Mouse (Mus musculus): ENCODE data around the gene Sun5. TPM values are rescaled to one million over a fixed set of nuclear protein-coding genes. Genes with fewer than 3 reads are reported as not detected.
"Not testable (repeated sequence)": the region's sequence is repeated elsewhere in the genome, so short reads cannot be mapped to it uniquely, and the experiment has no call there.

Gene Sun5
- polyA plus RNA-seq, 1 experiment from 2014 or later: not detected

- Histone ChIP-seq H3K4me2 (ENCODE audit: low read length) (no peak overlapping the region), H3K4me1 (ENCODE audit: control insufficient read depth, insufficient read depth, low read length) (no peaks in the 10 kb centered on the region; the same call in 1 of the 2 replicates), H3K4me3 (ENCODE audit: low read depth, low read length) (no peak overlapping the region), H3K9me3 (replicated peaks; ENCODE audit: control insufficient read depth, low read length, poor library complexity, severe bottlenecking) (no peaks in the 10 kb centered on the region), H3K36me3 (ENCODE audit: control insufficient read depth, insufficient read depth, low read length) (no peaks in the 10 kb centered on the region), H3K27me3 (ENCODE audit: control insufficient read depth, insufficient read depth, low read depth, low read length) (no peaks in the 10 kb centered on the region), H3K9ac (ENCODE audit: low read depth, low read length) (no peak overlapping the region), H3K27ac (ENCODE audit: low read length) (no peak overlapping the region)
- 87% methylated on average over 7 of the region's 7 CpGs for WGBS
- ATAC-seq: no peak
These were observed 42.2 kb downstream of the Sun5 start for GRCm38 (mm10) chr2:153828704-153829103.

GRCm38 (mm10) chr2:153827171-153827830, 43.6 kb downstream of the Sun5 start:
- Histone ChIP-seq H3K4me3 (ENCODE audit: low read depth, low read length) (no peak overlapping the region), H3K9ac (ENCODE audit: low read depth, low read length) (no peak overlapping the region), H3K27ac (ENCODE audit: low read length) (no peak overlapping the region), H3K36me3 (ENCODE audit: control insufficient read depth, insufficient read depth, low read length) (no peaks in the 10 kb centered on the region), H3K4me1 (ENCODE audit: control insufficient read depth, insufficient read depth, low read length) (no peaks in the 10 kb centered on the region; the same call in 1 of the 2 replicates), H3K9me3 (replicated peaks; ENCODE audit: control insufficient read depth, low read length, poor library complexity, severe bottlenecking) (no peaks in the 10 kb centered on the region), H3K4me2 (ENCODE audit: low read length) (no peak overlapping the region), H3K27me3 (ENCODE audit: control insufficient read depth, insufficient read depth, low read depth, low read length) (no peaks in the 10 kb centered on the region)
- WGBS: 88% methylated on average over 8 of the region's 8 CpGs
- ATAC-seq: no peak

DNA sequence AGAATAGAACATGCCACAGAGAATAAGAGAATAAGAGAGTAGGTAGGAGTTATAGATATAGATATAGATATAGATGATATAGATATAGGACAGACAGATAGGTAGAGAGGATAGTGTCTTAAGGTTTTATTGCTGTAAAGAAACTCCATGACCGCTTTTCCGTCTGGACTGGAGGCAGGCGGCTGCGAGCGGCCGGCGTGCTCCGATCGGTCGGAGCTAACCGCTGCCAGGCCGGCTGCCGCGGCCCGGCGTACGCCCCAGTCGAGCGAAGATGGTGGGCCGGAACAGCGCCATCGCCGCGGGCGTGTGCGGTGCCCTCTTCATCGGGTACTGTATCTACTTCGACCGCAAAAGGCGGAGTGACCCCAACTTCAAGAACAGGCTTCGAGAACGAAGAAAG, 45.0 kb downstream of the Sun5 start:
- ATAC-seq; H3K27me3 ChIP-seq (ENCODE audit: control insufficient read depth, insufficient read depth, low read depth, low read length); H3K36me3 ChIP-seq (ENCODE audit: control insufficient read depth, insufficient read depth, low read length); H3K9me3 ChIP-seq (replicated peaks; ENCODE audit: control insufficient read depth, low read length, poor library complexity, severe bottlenecking); H3K27ac ChIP-seq (ENCODE audit: low read length); H3K4me2 ChIP-seq (ENCODE audit: low read length); H3K4me3 ChIP-seq (ENCODE audit: low read depth, low read length); H3K9ac ChIP-seq (ENCODE audit: low read depth, low read length); H3K4me1 ChIP-seq (ENCODE audit: control insufficient read depth, insufficient read depth, low read length): not testable (repeated sequence)
- 70% methylated on average over 32 of the region's 32 CpGs for WGBS

GRCm38 (mm10) chr2:153824593-153824992, 46.3 kb downstream of the Sun5 start:
- H3K4me3 ChIP-seq (ENCODE audit: low read depth, low read length): no peak overlapping the region

GRCm38 (mm10) chr2:153822005-153822543, 48.8 kb downstream of the Sun5 start:
- Histone ChIP-seq H3K4me3 (ENCODE audit: low read depth, low read length) (no peak overlapping the region), H3K36me3 (ENCODE audit: control insufficient read depth, insufficient read depth, low read length) (no peaks in the 10 kb centered on the region), H3K9me3 (replicated peaks; ENCODE audit: control insufficient read depth, low read length, poor library complexity, severe bottlenecking) (no peaks in the 10 kb centered on the region), H3K4me2 (ENCODE audit: low read length) (no peak overlapping the region), H3K9ac (ENCODE audit: low read depth, low read length) (no peak overlapping the region), H3K27me3 (ENCODE audit: control insufficient read depth, insufficient read depth, low read depth, low read length) (no peaks in the 10 kb centered on the region), H3K4me1 (ENCODE audit: control insufficient read depth, insufficient read depth, low read length) (no peaks in the 10 kb centered on the region; the same call in 1 of the 2 replicates), H3K27ac (ENCODE audit: low read length) (no peak overlapping the region)
- WGBS: 89% methylated on average over 2 of the region's 2 CpGs
- no peak for ATAC-seq

More at GRCm38 (mm10) chr2:153824593-153824992, 46.3 kb downstream of the Sun5 start:
- Histone ChIP-seq H3K4me2 (ENCODE audit: low read length) (no peak overlapping the region), H3K36me3 (ENCODE audit: control insufficient read depth, insufficient read depth, low read length) (no peaks in the 10 kb centered on the region), H3K9me3 (replicated peaks; ENCODE audit: control insufficient read depth, low read length, poor library complexity, severe bottlenecking) (no peaks in the 10 kb centered on the region), H3K9ac (ENCODE audit: low read depth, low read length) (no peak overlapping the region), H3K4me1 (ENCODE audit: control insufficient read depth, insufficient read depth, low read length) (no peaks in the 10 kb centered on the region; the same call in 1 of the 2 replicates), H3K27ac (ENCODE audit: low read length) (no peak overlapping the region), H3K27me3 (ENCODE audit: control insufficient read depth, insufficient read depth, low read depth, low read length) (no peaks in the 10 kb centered on the region)
- 77% methylated on average over 6 of the region's 6 CpGs for WGBS
- 0 out of 2 replicates have a peak, but pooled peaks have one; percentile 28 for ATAC-seq

- H3K9ac ChIP-seq (ENCODE audit: low read depth, low read length): no peak overlapping the region
- no peak for ATAC-seq
- H3K4me2 ChIP-seq (ENCODE audit: low read length): no peak overlapping the region
- no peak overlapping the region for H3K4me3 ChIP-seq (ENCODE audit: low read depth, low read length)
- WGBS: 79% methylated on average over 3 of the region's 3 CpGs
- H3K36me3 ChIP-seq (ENCODE audit: control insufficient read depth, insufficient read depth, low read length): no peaks in the 10 kb centered on the region
- H3K27me3 ChIP-seq (ENCODE audit: control insufficient read depth, insufficient read depth, low read depth, low read length): no peaks in the 10 kb centered on the region
- H3K9me3 ChIP-seq (replicated peaks; ENCODE audit: control insufficient read depth, low read length, poor library complexity, severe bottlenecking): no peaks in the 10 kb centered on the region
- no peaks in the 10 kb centered on the region for H3K4me1 ChIP-seq (ENCODE audit: control insufficient read depth, insufficient read depth, low read length)
- H3K27ac ChIP-seq (ENCODE audit: low read length): no peak overlapping the region
These were observed 61.0 kb downstream of the Sun5 start for GRCm38 (mm10) chr2:153809921-153810320.

- Histone ChIP-seq H3K27me3 (ENCODE audit: control insufficient read depth, insufficient read depth, low read depth, low read length) (no peaks in the 10 kb centered on the region), H3K4me1 (ENCODE audit: control insufficient read depth, insufficient read depth, low read length) (no peaks in the 10 kb centered on the region), H3K36me3 (ENCODE audit: control insufficient read depth, insufficient read depth, low read length) (no peaks in the 10 kb centered on the region), H3K9ac (ENCODE audit: low read depth, low read length) (no peak overlapping the region), H3K4me3 (ENCODE audit: low read depth, low read length) (no peak overlapping the region), H3K9me3 (replicated peaks; ENCODE audit: control insufficient read depth, low read length, poor library complexity, severe bottlenecking) (no peaks in the 10 kb centered on the region), H3K4me2 (ENCODE audit: low read length) (no peak overlapping the region), H3K27ac (ENCODE audit: low read length) (no peak overlapping the region)
- WGBS: 84% methylated on average over 6 of the region's 6 CpGs
- ATAC-seq: no peak
These were observed 62.0 kb downstream of the Sun5 start for GRCm38 (mm10) chr2:153808841-153809240.

DNA sequence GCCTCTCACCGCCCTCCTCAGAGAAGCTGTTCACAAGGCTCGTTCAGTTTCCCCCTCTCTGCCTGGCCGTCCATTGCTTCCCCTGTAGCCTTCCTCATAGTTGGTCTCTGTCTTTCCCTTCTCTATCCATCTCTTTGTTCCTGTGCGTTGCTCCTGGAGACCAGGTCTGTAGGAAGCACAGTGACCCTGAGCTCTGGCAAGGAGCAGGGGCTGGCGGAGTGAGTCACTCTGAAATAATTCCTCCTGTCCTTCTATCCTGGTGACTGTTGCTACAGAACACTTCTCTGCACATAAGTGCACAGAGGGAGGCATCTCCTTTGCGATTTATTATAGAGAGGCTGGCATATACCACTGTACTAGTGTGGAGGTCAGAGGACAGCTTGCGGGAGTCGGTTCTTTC, 62.7 kb downstream of the Sun5 start:
- 72% methylated on average over 8 of the region's 8 CpGs for WGBS
- ATAC-seq: no peak
- Histone ChIP-seq H3K4me3 (ENCODE audit: low read depth, low read length) (no peak overlapping the region), H3K9me3 (replicated peaks; ENCODE audit: control insufficient read depth, low read length, poor library complexity, severe bottlenecking) (no peaks in the 10 kb centered on the region), H3K9ac (ENCODE audit: low read depth, low read length) (no peak overlapping the region), H3K36me3 (ENCODE audit: control insufficient read depth, insufficient read depth, low read length) (no peaks in the 10 kb centered on the region), H3K27me3 (ENCODE audit: control insufficient read depth, insufficient read depth, low read depth, low read length) (no peaks in the 10 kb centered on the region), H3K4me2 (ENCODE audit: low read length) (no peak overlapping the region), H3K4me1 (ENCODE audit: control insufficient read depth, insufficient read depth, low read length) (no peaks in the 10 kb centered on the region), H3K27ac (ENCODE audit: low read length) (no peak overlapping the region)

GRCm38 (mm10) chr2:153807464-153807863, 63.4 kb downstream of the Sun5 start:
- not testable (repeated sequence) for H3K9me3 ChIP-seq (replicated peaks; ENCODE audit: control insufficient read depth, low read length, poor library complexity, severe bottlenecking); H3K27me3 ChIP-seq (ENCODE audit: control insufficient read depth, insufficient read depth, low read depth, low read length)

More at GRCm38 (mm10) chr2:153807464-153807863, 63.4 kb downstream of the Sun5 start:
- H3K4me1 ChIP-seq (ENCODE audit: control insufficient read depth, insufficient read depth, low read length); H3K27ac ChIP-seq (ENCODE audit: low read length); H3K36me3 ChIP-seq (ENCODE audit: control insufficient read depth, insufficient read depth, low read length); ATAC-seq; H3K9ac ChIP-seq (ENCODE audit: low read depth, low read length); H3K4me2 ChIP-seq (ENCODE audit: low read length); H3K4me3 ChIP-seq (ENCODE audit: low read depth, low read length): not testable (repeated sequence)

All from midbrain, embryonic 16.5 days (tissue).